Mouse (Mus musculus): Measurements from ENCODE around the gene Lamb2.

GRCm38 (mm10) chr9:108461675-108462074, 17.9 kb upstream of the Lamb2 start:
- TF ChIP-seq POLR2A (IDR thresholded peaks at IDR 0.05; ENCODE audit: control insufficient read depth in 1 of 2, insufficient read depth in 1 of 2, low read depth in 1 of 2, low read length in 2 of 2, poor library complexity in 1 of 2) (no peak), EP300 (IDR thresholded peaks at IDR 0.05; ENCODE audit: low read depth in 1 of 2, low read length in 2 of 2) (no peak), CTCF (IDR thresholded peaks at IDR 0.05 in 2 of 3, conservative IDR thresholded peaks at IDR 0.05 in 1 of 3; ENCODE audit: control insufficient read depth in 1 of 3, insufficient read depth in 1 of 3, low read depth in 2 of 3, low read length in 3 of 3, poor library complexity in 1 of 3, severe bottlenecking in 1 of 3) (no peak), SIN3A (IDR thresholded peaks at IDR 0.05; ENCODE audit: low read length) (no peak)

All from MEL (cell line).